Mouse (Mus musculus) MEL (cell line): ENCODE data around the gene Usp5. TPM values are rescaled to one million over a fixed set of nuclear protein-coding genes. Genes with fewer than 3 reads are reported as not detected.

ENCODE experiments used
- DNase-seq: peaks from one replicate; pipeline ENCODE4 v3.0.0; 2011; ENCODE audit warnings: low read depth, low spot score
- H3K27ac ChIP-seq: 2 replicates; pipeline ENCODE4 v1.5.1; 2012; ENCODE audit warnings: low read depth, mild to moderate bottlenecking, control low read depth, low read length, moderate library complexity; ENCODE audit not compliant: control insufficient read depth
- H3K27me3 ChIP-seq, 2 experiments: fragments of 150-350 bp in 1 of 2; sonication (generic) in 1 of 2; 2 replicates each; pipeline ENCODE4 v1.6.1; 2012; ENCODE audit warnings: low read length in 2 of 2, mild to moderate bottlenecking in 2 of 2, improper control_type of control experiment in 1 of 2, moderate library complexity in 1 of 2; ENCODE audit not compliant: insufficient read depth in 2 of 2, control insufficient read depth in 1 of 2
- H3K36me3 ChIP-seq, 2 experiments: 2 replicates each; pipeline ENCODE4 v1.6.1; 2012 to 2014; ENCODE audit warnings: low read length in 2 of 2, improper control_type of control experiment in 1 of 2, inconsistent platforms in 1 of 2, mild to moderate bottlenecking in 1 of 2; ENCODE audit not compliant: insufficient read depth in 2 of 2, control insufficient read depth in 1 of 2
- H3K4me1 ChIP-seq, 2 experiments: fragments of 150-350 bp in 1 of 2; sonication (generic) in 1 of 2; 2 replicates each; pipeline ENCODE4 v1.6.1; 2012; ENCODE audit warnings: low read length in 2 of 2, improper control_type of control experiment in 1 of 2, mild to moderate bottlenecking in 1 of 2; ENCODE audit not compliant: insufficient read depth in 2 of 2, control insufficient read depth in 1 of 2
- H3K4me3 ChIP-seq, 2 experiments: fragments of 150-350 bp in 1 of 2; sonication (generic) in 1 of 2; 2 replicates each; pipeline ENCODE4 v1.5.1; 2012; ENCODE audit warnings: low read depth in 2 of 2, low read length in 2 of 2, mild to moderate bottlenecking in 2 of 2, moderate library complexity in 2 of 2, control low read depth in 1 of 2, improper control_type of control experiment in 1 of 2; ENCODE audit not compliant: control insufficient read depth in 1 of 2, insufficient read depth in 1 of 2
- H3K79me2 ChIP-seq: 2 replicates; pipeline ENCODE4 v1.6.1; 2012; ENCODE audit warnings: mild to moderate bottlenecking, low read length, moderate library complexity; ENCODE audit not compliant: control insufficient read depth, poor library complexity, insufficient read depth
- H3K9ac ChIP-seq: 2 replicates; pipeline ENCODE4 v1.6.1; 2012; ENCODE audit warnings: low read depth, mild to moderate bottlenecking, control low read depth, low read length, moderate library complexity; ENCODE audit not compliant: control insufficient read depth, poor library complexity, severe bottlenecking
- H3K9me3 ChIP-seq: fragments of 150-350 bp; sonication (generic); replicated peaks from 2 replicates; pipeline ENCODE4 v1.6.1; 2012; ENCODE audit warnings: mild to moderate bottlenecking, low read length, improper control_type of control experiment, moderate library complexity; ENCODE audit not compliant: insufficient read depth
- CHD1 ChIP-seq: IDR thresholded peaks from 2 replicates; pipeline ENCODE4 v1.6.1; 2012; ENCODE audit warnings: low read depth, mild to moderate bottlenecking, inconsistent platforms, low read length, improper control_type of control experiment
- CHD2 ChIP-seq: IDR thresholded peaks from 2 replicates; pipeline ENCODE4 v1.6.1; 2011; ENCODE audit warnings: low read length, improper control_type of control experiment
- E2F4 ChIP-seq: IDR thresholded peaks from 2 replicates; pipeline ENCODE4 v1.6.1; 2011; ENCODE audit warnings: low read depth, low read length, improper control_type of control experiment, borderline replicate concordance
- ELF1 ChIP-seq: IDR thresholded peaks from 2 replicates; pipeline ENCODE4 v1.6.1; 2014; ENCODE audit warnings: low read depth, mild to moderate bottlenecking, inconsistent platforms, low read length, improper control_type of control experiment, moderate library complexity
- EP300 ChIP-seq, 2 experiments: IDR thresholded peaks; 2 replicates each; pipeline ENCODE4 v1.6.1; 2011; ENCODE audit warnings: improper control_type of control experiment in 2 of 2, low read length in 2 of 2, low read depth in 1 of 2, mild to moderate bottlenecking in 1 of 2
- ETS1 ChIP-seq: IDR thresholded peaks from 2 replicates; pipeline ENCODE4 v1.6.1; 2012; ENCODE audit warnings: low read depth, mild to moderate bottlenecking, inconsistent platforms, low read length, improper control_type of control experiment, moderate library complexity
- GATA1 ChIP-seq: IDR thresholded peaks from 2 replicates; pipeline ENCODE4 v1.6.1; 2011; ENCODE audit warnings: low read depth, low read length, improper control_type of control experiment
- HCFC1 ChIP-seq: IDR thresholded peaks from 2 replicates; pipeline ENCODE4 v1.6.1; 2012; ENCODE audit warnings: low read depth, mild to moderate bottlenecking, inconsistent platforms, low read length, improper control_type of control experiment, moderate library complexity
- KAT2A ChIP-seq: conservative IDR thresholded peaks from 2 replicates; pipeline ENCODE4 v1.6.1; 2012; ENCODE audit warnings: low read depth, low read length, improper control_type of control experiment, inconsistent platforms
- MAFK ChIP-seq: IDR thresholded peaks from 2 replicates; pipeline ENCODE4 v1.6.1; 2011; ENCODE audit warnings: low read depth, mild to moderate bottlenecking, low read length, improper control_type of control experiment, borderline replicate concordance
- MAX ChIP-seq: IDR thresholded peaks from 2 replicates; pipeline ENCODE4 v1.6.1; 2011; ENCODE audit warnings: low read length, improper control_type of control experiment
- MAZ ChIP-seq: IDR thresholded peaks from 2 replicates; pipeline ENCODE4 v1.6.1; 2012; ENCODE audit warnings: low read depth, mild to moderate bottlenecking, inconsistent platforms, low read length, improper control_type of control experiment
- MXI1 ChIP-seq: IDR thresholded peaks from 2 replicates; pipeline ENCODE4 v1.6.1; 2011; ENCODE audit warnings: mild to moderate bottlenecking, low read depth, low read length, improper control_type of control experiment
- MYB ChIP-seq: IDR thresholded peaks from 2 replicates; pipeline ENCODE4 v1.6.1; 2011; ENCODE audit warnings: mild to moderate bottlenecking, low read depth, low read length, improper control_type of control experiment
- MYC ChIP-seq: IDR thresholded peaks from 2 replicates; pipeline ENCODE4 v1.6.1; 2011; ENCODE audit warnings: low read depth, mild to moderate bottlenecking, low read length, improper control_type of control experiment, moderate library complexity
- NELFE ChIP-seq: IDR thresholded peaks from 2 replicates; pipeline ENCODE4 v1.6.1; 2011; ENCODE audit warnings: low read depth, low read length, improper control_type of control experiment
- NRF1 ChIP-seq: IDR thresholded peaks from 2 replicates; pipeline ENCODE4 v1.6.1; 2014; ENCODE audit warnings: low read depth, mild to moderate bottlenecking, inconsistent platforms, low read length, improper control_type of control experiment, moderate library complexity; ENCODE audit not compliant: poor library complexity, insufficient read depth, severe bottlenecking
- POLR2A ChIP-seq, 2 experiments: IDR thresholded peaks; 2 replicates each; pipeline ENCODE4 v1.6.1; 2011 to 2012; ENCODE audit warnings: low read length in 2 of 2, mild to moderate bottlenecking in 2 of 2, control low read depth in 1 of 2, improper control_type of control experiment in 1 of 2, low read depth in 1 of 2, moderate library complexity in 1 of 2; ENCODE audit not compliant: control insufficient read depth in 1 of 2, insufficient read depth in 1 of 2, poor library complexity in 1 of 2
- POLR2AphosphoS2 ChIP-seq: IDR thresholded peaks from 2 replicates; pipeline ENCODE4 v1.6.1; 2011; ENCODE audit warnings: low read length, improper control_type of control experiment
- RAD21 ChIP-seq: IDR thresholded peaks from 2 replicates; pipeline ENCODE4 v1.6.1; 2011; ENCODE audit warnings: mild to moderate bottlenecking, low read depth, low read length, improper control_type of control experiment
- RCOR1 ChIP-seq: IDR thresholded peaks from 2 replicates; pipeline ENCODE4 v1.6.1; 2012; ENCODE audit warnings: low read depth, mild to moderate bottlenecking, inconsistent platforms, low read length, improper control_type of control experiment
- SIN3A ChIP-seq: IDR thresholded peaks from 2 replicates; pipeline ENCODE4 v1.6.1; 2012; ENCODE audit warnings: low read length, improper control_type of control experiment, inconsistent platforms
- SMC3 ChIP-seq: IDR thresholded peaks from 2 replicates; pipeline ENCODE4 v1.6.1; 2011; ENCODE audit warnings: low read depth, low read length, improper control_type of control experiment
- TAL1 ChIP-seq: IDR thresholded peaks from 2 replicates; pipeline ENCODE4 v1.6.1; 2012; ENCODE audit warnings: mild to moderate bottlenecking, inconsistent platforms, low read length, moderate library complexity, mixed read lengths
- TCF12 ChIP-seq: IDR thresholded peaks from 2 replicates; pipeline ENCODE4 v1.6.1; 2014; ENCODE audit warnings: low read depth, mild to moderate bottlenecking, inconsistent platforms, low read length, improper control_type of control experiment, moderate library complexity
- UBTF ChIP-seq: IDR thresholded peaks from 2 replicates; pipeline ENCODE4 v1.6.1; 2012; ENCODE audit warnings: low read depth, mild to moderate bottlenecking, inconsistent platforms, low read length, improper control_type of control experiment, moderate library complexity, borderline replicate concordance; ENCODE audit not compliant: insufficient read depth
- USF1 ChIP-seq: IDR thresholded peaks from 2 replicates; pipeline ENCODE4 v1.6.1; 2014; ENCODE audit warnings: low read depth, mild to moderate bottlenecking, inconsistent platforms, low read length, improper control_type of control experiment, moderate library complexity
- ZKSCAN1 ChIP-seq: IDR thresholded peaks from 2 replicates; pipeline ENCODE4 v1.6.1; 2012; ENCODE audit warnings: low read depth, mild to moderate bottlenecking, inconsistent platforms, low read length, improper control_type of control experiment, moderate library complexity
- ZMIZ1 ChIP-seq: IDR thresholded peaks from 2 replicates; pipeline ENCODE4 v1.6.1; 2012; ENCODE audit warnings: low read depth, mild to moderate bottlenecking, inconsistent platforms, low read length, improper control_type of control experiment, moderate library complexity
- ZNF384 ChIP-seq: IDR thresholded peaks from 2 replicates; pipeline ENCODE4 v1.6.1; 2012; ENCODE audit warnings: low read depth, mild to moderate bottlenecking, inconsistent platforms, low read length, improper control_type of control experiment
- polyA plus RNA-seq, 2 experiments: library from polyadenylated mRNA; stranded (reverse) in 1 of 2; unstranded in 1 of 2; fragments of >175 nt in 1 of 2; fragments of >200 nt in 1 of 2; gene quantifications; 2 replicates each; pipeline versions ENCODE4 v1.2.1 to v1.2.4; 2012; ENCODE audit warnings: low replicate concordance in 2 of 2, low read depth in 1 of 2; ENCODE audit not compliant: insufficient read length in 2 of 2, insufficient read depth in 1 of 2, missing spikeins in 1 of 2
- total RNA-seq: library from RNA; depleted of rRNA; stranded (reverse); fragments of 300-350 nt; gene quantifications from 2 replicates; pipeline ENCODE4 v1.2.3, GENCODE M21; 2012

Gene Usp5
- total and polyA plus RNA-seq, 3 experiments: 102 to 129 TPM; not detected in 1

- TF ChIP-seq CHD1: no peak
- TF ChIP-seq UBTF: peak; percentile 4; the same call in 1 of the 2 replicates
- TF ChIP-seq, all 39 proteins: peak for 1
- Histone ChIP-seq H3K4me1 (peaks cover 0 to 15% of the 10 kb centered on the region in 2 experiments; a peak in 2 of 4 replicates), H3K27ac (no peak overlapping the region), H3K27me3 (peaks cover 0 to 2% of the 10 kb centered on the region in 2 experiments; a peak in 1 of 4 replicates), H3K9me3 (no peaks in the 10 kb centered on the region), H3K36me3 (peaks cover 0 to 6% of the 10 kb centered on the region in 2 experiments; a peak in 1 of 4 replicates), H3K4me3 (peak overlapping the region; percentile 75 to 80), H3K9ac (peak overlapping the region; percentile 71), H3K79me2 (no peaks in the 10 kb centered on the region; the same call in 1 of the 2 replicates)
- peak; percentile 61 for DNase-seq
Observed at GRCm38 (mm10) chr6:124768704-124769044, 60.6 kb downstream of the Usp5 start.

GRCm38 (mm10) chr6:124767920-124768703 lies 61.2 kb downstream of the Usp5 start:
- H3K27me3 ChIP-seq: peaks cover 0 to 1% of the 10 kb centered on the region in 2 experiments; a peak in 1 of 4 replicates
- no peaks in the 10 kb centered on the region for H3K9me3 ChIP-seq
- DNase-seq: peak; percentile 78
- H3K9ac ChIP-seq: peak overlapping the region; percentile 71
- H3K79me2 ChIP-seq: no peaks in the 10 kb centered on the region; the same call in 1 of the 2 replicates
- H3K36me3 ChIP-seq: peaks cover 0 to 6% of the 10 kb centered on the region in 2 experiments; a peak in 1 of 4 replicates
- H3K27ac ChIP-seq: no peak overlapping the region
- H3K4me3 ChIP-seq: peak overlapping the region; percentile 75 to 80
- peaks cover 0 to 15% of the 10 kb centered on the region in 2 experiments; a peak in 2 of 4 replicates for H3K4me1 ChIP-seq
- TF ChIP-seq MYB (no peak), ZMIZ1 (no peak), MYC (no peak), KAT2A (no peak), RCOR1 (no peak), EP300 (IDR thresholded peaks at IDR 0.05; ENCODE audit: low read depth in 1 of 2, low read length in 2 of 2) (no peak), CHD2 (no peak), ZNF384 (no peak), HCFC1 (no peak), MAFK (no peak), MXI1 (0 out of 2 replicates have a peak, but pooled peaks have one; percentile 31), TAL1 (no peak), CHD1 (no peak), NRF1 (no peak), GATA1 (peak; percentile 11; the same call in 1 of the 2 replicates), SIN3A (0 out of 2 replicates have a peak, but pooled peaks have one; percentile 5), E2F4 (no peak), TCF12 (no peak), POLR2A (IDR thresholded peaks at IDR 0.05; ENCODE audit: control insufficient read depth in 1 of 2, insufficient read depth in 1 of 2, low read depth in 1 of 2, low read length in 2 of 2, poor library complexity in 1 of 2) (no peak), RAD21 (no peak), MAZ (peak; percentile 39; the same call in 1 of the 2 replicates), POLR2AphosphoS2 (no peak), NELFE (0 out of 2 replicates have a peak, but pooled peaks have one; percentile 9), MAX (no peak), ETS1 (no peak), ZKSCAN1 (no peak), SMC3 (no peak), ELF1 (no peak), USF1 (no peak)
